Mouse (Mus musculus) stomach, embryonic 16.5 days (tissue): ENCODE results near the gene Irx6. TPM values are rescaled to one million over a fixed set of nuclear protein-coding genes. Genes with fewer than 3 reads are reported as not detected.

Source experiments
- ATAC-seq: fragments of 200-750 bp; cut with Nextera tagmentation; 2 replicates; pipeline ENCODE4 v1.8.0; 2017; ENCODE audit warnings: moderate number of reproducible peaks, moderate TSS enrichment; ENCODE audit not compliant: insufficient read depth, low FRiP score
- H3K27ac ChIP-seq: fragments of 300-500 bp; sonication (generic); 2 replicates; pipeline ENCODE4 v1.5.1; 2014; ENCODE audit warnings: low read length
- H3K27me3 ChIP-seq: fragments of 300-500 bp; sonication (generic); 2 replicates; pipeline ENCODE4 v1.6.1; 2014; ENCODE audit warnings: low read length, control low read depth, mixed read lengths; ENCODE audit not compliant: control insufficient read depth, insufficient read depth
- H3K36me3 ChIP-seq: fragments of 300-500 bp; sonication (generic); 2 replicates; pipeline ENCODE4 v1.6.1; 2014; ENCODE audit warnings: low read length; ENCODE audit not compliant: control insufficient read depth, insufficient read depth
- H3K4me1 ChIP-seq: fragments of 300-500 bp; sonication (generic); 2 replicates; pipeline ENCODE4 v1.6.1; 2014; ENCODE audit warnings: low read length, control low read depth, mixed read lengths; ENCODE audit not compliant: control insufficient read depth, insufficient read depth
- H3K4me2 ChIP-seq: fragments of 300-500 bp; sonication (generic); 2 replicates; pipeline ENCODE4 v1.6.1; 2014; ENCODE audit warnings: low read depth, low read length, mixed read lengths
- H3K4me3 ChIP-seq: fragments of 300-500 bp; sonication (generic); replicated peaks from 2 replicates; pipeline ENCODE4 v1.5.1; 2014; ENCODE audit warnings: mild to moderate bottlenecking, low read length
- H3K9ac ChIP-seq: fragments of 300-500 bp; sonication (generic); 2 replicates; pipeline ENCODE4 v1.6.1; 2014; ENCODE audit warnings: low read length
- H3K9me3 ChIP-seq: fragments of 300-500 bp; sonication (generic); replicated peaks from 2 replicates; pipeline ENCODE4 v1.6.1; 2016; ENCODE audit warnings: low read length, control low read depth; ENCODE audit not compliant: control insufficient read depth
- WGBS: fragments of 180-500 bp; shearing (Covaris S2); extraction: QIAGEN DNeasy Blood & Tissue Kit; methylation state at CpG from one replicate; pipeline ENCODE4 v1.1.7; 2014; 5-methylcytosine and 5-hydroxymethylcytosine counted together
- polyA plus RNA-seq: library from polyadenylated mRNA; unstranded; fragments of >200 nt; fragmentation: Nextera tagmentation; extraction: Ambion mirVana; gene quantifications from 2 replicates; pipeline ENCODE4 v1.2.1, GENCODE M21; 2015

Irx6 gene
- 0.04 TPM in 1 of 2 replicates, not detected in the other for polyA plus RNA-seq

- no peak within 1 kb of the TSS for H3K27ac ChIP-seq
- peaks cover 90% of the 10 kb centered on the region for H3K27me3 ChIP-seq
- no peaks in the 10 kb centered on the region for H3K36me3 ChIP-seq
- H3K4me2 ChIP-seq = peak within 1 kb of the TSS; percentile 60
- no peaks in the 10 kb centered on the region for H3K9me3 ChIP-seq
- H3K9ac ChIP-seq = peak within 1 kb of the TSS; percentile 48; the same call in 1 of the 2 replicates
- ATAC-seq = no peak
- H3K4me3 ChIP-seq = peak within 1 kb of the TSS; percentile 37
- peaks cover 14% of the 10 kb centered on the region for H3K4me1 ChIP-seq
- under 1% methylated on average over 60 of the region's 62 CpGs for whole genome bisulfite sequencing
These were observed at the start of gene Irx6 for GRCm38 (mm10) chr8:92674244-92675128. Gene Irx6 (plus strand): TSS chr8:92674288.

- no peak overlapping the region for H3K4me2 ChIP-seq
- H3K27me3 ChIP-seq = no peaks in the 10 kb centered on the region
- H3K4me3 ChIP-seq = no peak overlapping the region
- no peak for ATAC-seq
- no peaks in the 10 kb centered on the region for H3K36me3 ChIP-seq
- no peak overlapping the region for H3K9ac ChIP-seq
- H3K4me1 ChIP-seq = no peaks in the 10 kb centered on the region
- H3K27ac ChIP-seq = no peak overlapping the region
- WGBS = 67% methylated on average over 14 of the region's 14 CpGs
- no peaks in the 10 kb centered on the region for H3K9me3 ChIP-seq
These were observed 45.1 kb upstream of the Irx6 start for GRCm38 (mm10) chr8:92628711-92629650.

GRCm38 (mm10) chr8:92633199-92633598, 40.9 kb upstream of the Irx6 start:
- no peak overlapping the region for H3K4me2 ChIP-seq
- no peak overlapping the region for H3K9ac ChIP-seq
- no peak for ATAC-seq
- H3K27me3 ChIP-seq = no peaks in the 10 kb centered on the region
- H3K36me3 ChIP-seq = no peaks in the 10 kb centered on the region
- H3K4me1 ChIP-seq = no peaks in the 10 kb centered on the region
- H3K4me3 ChIP-seq = no peak overlapping the region
- no peak overlapping the region for H3K27ac ChIP-seq
- WGBS = 93% methylated on average over 5 of the region's 5 CpGs
- no peaks in the 10 kb centered on the region for H3K9me3 ChIP-seq

GRCm38 (mm10) chr8:92640820-92641219, 33.3 kb upstream of the Irx6 start:
- Histone ChIP-seq H3K4me3 (no peak overlapping the region), H3K4me1 (no peaks in the 10 kb centered on the region), H3K4me2 (no peak overlapping the region), H3K27me3 (no peaks in the 10 kb centered on the region), H3K27ac (no peak overlapping the region), H3K9me3 (no peaks in the 10 kb centered on the region), H3K9ac (no peak overlapping the region), H3K36me3 (no peaks in the 10 kb centered on the region)
- 76% methylated on average over 8 of the region's 8 CpGs for WGBS
- ATAC-seq = no peak

GRCm38 (mm10) chr8:92646637-92647036, 27.5 kb upstream of the Irx6 start:
- H3K4me3 ChIP-seq = no peak overlapping the region
- H3K9me3 ChIP-seq = no peaks in the 10 kb centered on the region
- H3K4me2 ChIP-seq = no peak overlapping the region
- no peak overlapping the region for H3K9ac ChIP-seq
- WGBS = 63% methylated on average over 2 of the region's 2 CpGs
- no peaks in the 10 kb centered on the region for H3K27me3 ChIP-seq
- H3K27ac ChIP-seq = no peak overlapping the region
- ATAC-seq = no peak
- no peaks in the 10 kb centered on the region for H3K36me3 ChIP-seq
- H3K4me1 ChIP-seq = no peaks in the 10 kb centered on the region

- no peak overlapping the region for H3K9ac ChIP-seq
- no peak overlapping the region for H3K27ac ChIP-seq
- WGBS = 30% methylated on average over 4 of the region's 4 CpGs
- H3K4me2 ChIP-seq = no peak overlapping the region
- no peak overlapping the region for H3K4me3 ChIP-seq
- H3K27me3 ChIP-seq = peaks cover 3% of the 10 kb centered on the region; the same call in 1 of the 2 replicates
- H3K4me1 ChIP-seq = no peaks in the 10 kb centered on the region
- no peaks in the 10 kb centered on the region for H3K36me3 ChIP-seq
- no peak for ATAC-seq
- no peaks in the 10 kb centered on the region for H3K9me3 ChIP-seq
These were observed 9.9 kb upstream of the Irx6 start for GRCm38 (mm10) chr8:92664207-92664606.

GRCm38 (mm10) chr8:92670236-92670635, 3.9 kb upstream of the Irx6 start:
- 75% methylated on average over 11 of the region's 11 CpGs for WGBS
- H3K27me3 ChIP-seq = peaks cover 53% of the 10 kb centered on the region
- no peak overlapping the region for H3K4me3 ChIP-seq
- H3K4me2 ChIP-seq = no peak overlapping the region
- no peak overlapping the region for H3K27ac ChIP-seq
- peaks cover 14% of the 10 kb centered on the region for H3K4me1 ChIP-seq
- no peak for ATAC-seq
- H3K9me3 ChIP-seq = no peaks in the 10 kb centered on the region
- no peaks in the 10 kb centered on the region for H3K36me3 ChIP-seq
- H3K9ac ChIP-seq = no peak overlapping the region

GRCm38 (mm10) chr8:92670656-92671195, 3.4 kb upstream of the Irx6 start:
- Histone ChIP-seq H3K9ac (no peak overlapping the region), H3K4me1 (peaks cover 14% of the 10 kb centered on the region), H3K27me3 (peaks cover 57% of the 10 kb centered on the region), H3K4me3 (no peak overlapping the region), H3K9me3 (no peaks in the 10 kb centered on the region), H3K36me3 (no peaks in the 10 kb centered on the region), H3K27ac (no peak overlapping the region), H3K4me2 (no peak overlapping the region)
- WGBS = 53% methylated on average over 12 of the region's 12 CpGs
- no peak for ATAC-seq
